Mouse (Mus musculus) intestine, postnatal 0 days (tissue): ENCODE results near the gene Hoxc8. TPM values are rescaled to one million over a fixed set of nuclear protein-coding genes. Genes with fewer than 3 reads are reported as not detected.

Experiments
- ATAC-seq: fragments of 200-750 bp; cut with Nextera tagmentation; 2 replicates; pipeline ENCODE4 v1.8.0; 2017; ENCODE audit warnings: mild to moderate bottlenecking, moderate TSS enrichment, moderate library complexity
- H3K27ac ChIP-seq: fragments of 300-500 bp; sonication (generic); 2 replicates; pipeline ENCODE4 v1.5.1; 2014; ENCODE audit warnings: mild to moderate bottlenecking, low read depth, low read length, moderate library complexity
- H3K27me3 ChIP-seq: fragments of 300-500 bp; sonication (generic); replicated peaks from 2 replicates; pipeline ENCODE4 v1.6.1; 2014; ENCODE audit warnings: low read length, mixed read lengths; ENCODE audit not compliant: control insufficient read depth, insufficient read depth
- H3K36me3 ChIP-seq: fragments of 300-500 bp; sonication (generic); 2 replicates; pipeline ENCODE4 v1.6.1; 2014; ENCODE audit warnings: mild to moderate bottlenecking, moderate library complexity; ENCODE audit not compliant: control insufficient read depth, insufficient read depth
- H3K4me1 ChIP-seq: fragments of 300-500 bp; sonication (generic); replicated peaks from 2 replicates; pipeline ENCODE4 v1.6.1; 2014; ENCODE audit warnings: antibody characterized with exemption, low read length, mixed read lengths; ENCODE audit not compliant: control insufficient read depth, insufficient read depth
- H3K4me2 ChIP-seq: fragments of 300-500 bp; sonication (generic); replicated peaks from 2 replicates; pipeline ENCODE4 v1.6.1; 2014; ENCODE audit warnings: low read depth, mild to moderate bottlenecking, moderate library complexity
- H3K4me3 ChIP-seq: fragments of 300-500 bp; sonication (generic); 2 replicates; pipeline ENCODE4 v1.5.1; 2014; ENCODE audit warnings: low read depth, low read length
- H3K9ac ChIP-seq: fragments of 300-500 bp; sonication (generic); 2 replicates; pipeline ENCODE4 v1.6.1; 2014; ENCODE audit warnings: mild to moderate bottlenecking, low read depth, low read length
- H3K9me3 ChIP-seq: fragments of 300-500 bp; sonication (generic); 2 replicates; pipeline ENCODE4 v1.6.1; 2016; ENCODE audit warnings: mixed run types; ENCODE audit not compliant: control insufficient read depth
- CTCF ChIP-seq: sonication (generic); IDR thresholded peaks from 2 replicates; pipeline ENCODE4 v1.5.1; 2016; ENCODE audit warnings: low read depth, mild to moderate bottlenecking, control low read depth, antibody characterized with exemption, moderate library complexity
- WGBS: fragments of 180-500 bp; shearing (Covaris S2); extraction: QIAGEN DNeasy Blood & Tissue Kit; methylation state at CpG from one replicate; pipeline ENCODE4 v1.1.7; 2014; 5-methylcytosine and 5-hydroxymethylcytosine counted together
- polyA plus RNA-seq: library from polyadenylated mRNA; unstranded; fragments of >200 nt; fragmentation: Nextera tagmentation; extraction: Ambion mirVana; gene quantifications from 2 replicates; pipeline ENCODE4 v1.2.1, GENCODE M21; 2015

Hoxc8 gene
- polyA plus RNA-seq, 1 experiment from 2014 or later: 3.5 TPM

- Histone ChIP-seq H3K9me3 (no peaks in the 10 kb centered on the region), H3K4me2 (no peak overlapping the region), H3K36me3 (no peaks in the 10 kb centered on the region), H3K4me1 (no peaks in the 10 kb centered on the region), H3K27me3 (peaks cover 77% of the 10 kb centered on the region), H3K27ac (no peak overlapping the region), H3K4me3 (peak overlapping the region; percentile 7; the same call in 1 of the 2 replicates), H3K9ac (no peak overlapping the region)
- 0% methylated on average over 2 of the region's 3 CpGs for WGBS
- no peak for TF ChIP-seq CTCF
- ATAC-seq: no peak
Observed at GRCm38 (mm10) chr15:103032167-103032566, 41.8 kb downstream of the Hoxc8 start.

DNA sequence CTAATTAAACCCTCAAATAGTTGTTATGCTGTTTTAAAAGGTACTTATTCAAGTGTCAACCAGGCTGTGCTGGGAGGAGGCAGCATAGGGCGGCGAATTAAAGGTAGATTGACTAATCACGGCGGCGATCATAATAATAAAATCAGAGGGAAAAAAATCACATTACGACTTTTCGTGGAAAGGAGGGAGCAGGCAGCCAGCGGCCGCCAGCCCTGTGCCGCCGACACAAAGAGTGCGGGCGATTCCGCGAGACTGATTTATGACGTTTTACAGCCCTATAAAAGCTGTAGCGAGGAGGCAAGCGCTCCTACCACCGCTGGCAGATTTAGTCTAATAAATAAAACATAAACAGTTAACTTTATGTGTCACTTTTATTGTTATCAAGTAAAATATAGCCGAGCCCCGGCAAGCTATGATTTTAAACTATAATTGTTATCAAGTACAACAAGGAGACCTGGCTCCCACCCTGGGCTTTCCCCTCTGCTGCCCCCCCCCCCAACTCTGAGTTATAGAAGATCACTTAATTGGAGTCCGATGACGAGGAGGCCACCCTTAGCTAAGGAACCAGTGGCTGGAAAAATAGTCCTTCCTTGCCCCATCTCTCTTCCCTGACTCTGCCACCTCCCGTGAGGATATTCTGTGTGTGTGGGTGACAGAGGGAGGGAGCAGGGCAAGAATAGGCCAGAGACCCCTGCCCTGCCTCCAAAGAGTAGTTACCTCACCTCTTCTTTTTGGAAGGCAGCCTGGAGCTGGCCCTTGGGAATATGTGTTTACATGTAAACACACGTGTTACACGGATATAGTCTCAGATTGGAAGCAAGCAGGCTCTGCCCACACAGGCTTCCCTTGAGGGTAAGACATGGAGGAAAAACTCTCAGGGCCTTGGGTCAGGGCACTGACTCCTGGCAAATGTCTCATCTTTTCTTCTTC lies 42.5 kb downstream of the Hoxc8 start:
- TF ChIP-seq CTCF: no peak
- no peak overlapping the region for H3K9ac ChIP-seq
- ATAC-seq: no peak
- WGBS: 3% methylated on average over 26 of the region's 26 CpGs
- H3K27me3 ChIP-seq: peaks cover 73% of the 10 kb centered on the region
- H3K4me3 ChIP-seq: peak overlapping the region; percentile 7; the same call in 1 of the 2 replicates
- peak overlapping the region; percentile 35; the same call in 1 of the 2 replicates for H3K4me2 ChIP-seq
- no peak overlapping the region for H3K27ac ChIP-seq
- no peaks in the 10 kb centered on the region for H3K4me1 ChIP-seq
- no peaks in the 10 kb centered on the region for H3K36me3 ChIP-seq
- no peaks in the 10 kb centered on the region for H3K9me3 ChIP-seq

- no peak for ATAC-seq
- Histone ChIP-seq H3K9me3 (no peaks in the 10 kb centered on the region), H3K4me1 (no peaks in the 10 kb centered on the region), H3K27ac (no peak overlapping the region), H3K27me3 (peaks cover 73% of the 10 kb centered on the region), H3K4me2 (peak overlapping the region; percentile 58), H3K4me3 (peak overlapping the region; percentile 41), H3K9ac (peak overlapping the region; percentile 35; the same call in 1 of the 2 replicates), H3K36me3 (no peaks in the 10 kb centered on the region)
- no peak for TF ChIP-seq CTCF
- 3% methylated on average over 24 of the region's 24 CpGs for WGBS
Observed at GRCm38 (mm10) chr15:103034043-103034806, 43.8 kb downstream of the Hoxc8 start.

GRCm38 (mm10) chr15:103034807-103035547 lies 44.6 kb downstream of the Hoxc8 start:
- H3K9ac ChIP-seq: peak overlapping the region; percentile 35
- H3K4me2 ChIP-seq: peak overlapping the region; percentile 58
- peak; percentile 9; the same call in 1 of the 2 replicates for TF ChIP-seq CTCF
- no peaks in the 10 kb centered on the region for H3K9me3 ChIP-seq
- under 1% methylated on average over 34 of the region's 34 CpGs for WGBS
- no peaks in the 10 kb centered on the region for H3K4me1 ChIP-seq
- no peak overlapping the region for H3K27ac ChIP-seq
- no peaks in the 10 kb centered on the region for H3K36me3 ChIP-seq
- H3K4me3 ChIP-seq: peak overlapping the region; percentile 41
- H3K27me3 ChIP-seq: peaks cover 74% of the 10 kb centered on the region
- ATAC-seq: no peak

DNA sequence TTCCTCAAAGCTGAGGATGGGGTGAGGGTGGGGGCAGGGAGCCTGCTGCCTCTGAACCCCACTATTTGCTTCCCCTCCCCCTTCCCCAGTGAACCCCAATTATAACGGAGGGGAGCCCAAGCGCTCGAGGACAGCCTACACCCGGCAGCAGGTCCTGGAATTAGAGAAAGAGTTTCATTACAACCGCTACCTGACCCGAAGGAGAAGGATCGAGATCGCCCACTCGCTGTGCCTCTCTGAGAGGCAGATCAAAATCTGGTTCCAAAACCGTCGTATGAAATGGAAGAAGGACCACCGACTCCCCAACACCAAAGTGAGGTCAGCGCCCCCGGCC lies 45.1 kb downstream of the Hoxc8 start:
- Histone ChIP-seq H3K4me3 (peak overlapping the region; percentile 41), H3K9me3 (no peaks in the 10 kb centered on the region), H3K4me2 (peak overlapping the region; percentile 58), H3K4me1 (no peaks in the 10 kb centered on the region), H3K27me3 (peaks cover 72% of the 10 kb centered on the region), H3K9ac (peak overlapping the region; percentile 35; the same call in 1 of the 2 replicates), H3K36me3 (no peaks in the 10 kb centered on the region), H3K27ac (no peak overlapping the region)
- no peak for TF ChIP-seq CTCF
- WGBS: under 1% methylated on average over 14 of the region's 14 CpGs
- no peak for ATAC-seq
